In genomic region chr3:54401706-54402105, GRCm38 (mm10) we compare ENCODE assay signal across 25 mouse cellular contexts.
"Had no signal": no experiment of that assay in that cellular context is flagged by ENCODE, and none has a peak within 500 bp of the region (broad histone marks: within the 10 kb centered on the region; RNA-seq: fewer than 3 reads in every experiment).

No protein-coding gene starts in this region.

- H3K4me3 ChIP-seq: heart, adult 2 months; heart, embryonic 13.5 days; heart, embryonic 15.5 days; hindbrain, embryonic 13.5 days; hindbrain, embryonic 15.5 days; kidney, embryonic 15.5 days; limb, embryonic 13.5 days; limb, embryonic 15.5 days; liver, embryonic 12.5 days had no signal

- H3K4me2 ChIP-seq: heart, embryonic 11.5 days; heart, embryonic 13.5 days; heart, embryonic 15.5 days; hindbrain, embryonic 13.5 days; hindbrain, embryonic 15.5 days; kidney, embryonic 15.5 days; limb, embryonic 13.5 days; limb, embryonic 15.5 days; liver, embryonic 12.5 days had no signal

- H3K27me3 ChIP-seq: heart, embryonic 13.5 days; heart, embryonic 15.5 days; hindbrain, embryonic 13.5 days; hindbrain, embryonic 15.5 days; kidney, embryonic 15.5 days; limb, embryonic 13.5 days; limb, embryonic 15.5 days; liver, embryonic 12.5 days had no signal

- H3K36me3 ChIP-seq: heart, embryonic 13.5 days; heart, embryonic 15.5 days; hindbrain, embryonic 13.5 days; hindbrain, embryonic 15.5 days; kidney, embryonic 15.5 days; limb, embryonic 13.5 days; limb, embryonic 15.5 days; liver, embryonic 12.5 days had no signal

- ATAC-seq: hindbrain, postnatal 0 days; intestine, embryonic 16.5 days; liver, embryonic 12.5 days had no signal

- DNase-seq: gastrocnemius, postnatal 14 days; gastrocnemius, postnatal 36 days; heart, adult 11 months; heart, adult 2 months; heart, postnatal 14 days; heart, postnatal 36 days; kidney, adult 11 months; kidney, adult 2 months; kidney, adult 9 months; kidney, postnatal 14 days; kidney, postnatal 36 days; layer of hippocampus, adult 9-11 months; layer of hippocampus, postnatal 36 days; left cerebral cortex, postnatal 4 days had no signal
